Mouse (Mus musculus) lung, embryonic 15.5 days (tissue): ENCODE results near the gene Bcat1. TPM values are rescaled to one million over a fixed set of nuclear protein-coding genes. Genes with fewer than 3 reads are reported as not detected.
"Not testable (repeated sequence)": the region's sequence is repeated elsewhere in the genome, so short reads cannot be mapped to it uniquely, and the experiment has no call there.

Experiments
- ATAC-seq: fragments of 200-750 bp; cut with Nextera tagmentation; 2 replicates; pipeline ENCODE4 v1.8.0; 2017; ENCODE audit warnings: moderate number of reproducible peaks, borderline replicate concordance; ENCODE audit not compliant: low FRiP score, low TSS enrichment; ENCODE audit errors: extremely low read depth
- H3K27ac ChIP-seq: fragments of 300-500 bp; sonication (generic); 2 replicates; pipeline ENCODE4 v1.5.1; 2015; ENCODE audit warnings: moderate library complexity, mild to moderate bottlenecking, inconsistent platforms
- H3K27me3 ChIP-seq: fragments of 300-500 bp; sonication (generic); 2 replicates; pipeline ENCODE4 v1.6.1; 2015; ENCODE audit warnings: inconsistent platforms
- H3K36me3 ChIP-seq: fragments of 300-500 bp; sonication (generic); 2 replicates; pipeline ENCODE4 v1.6.1; 2015; ENCODE audit warnings: inconsistent platforms
- H3K4me1 ChIP-seq: fragments of 300-500 bp; sonication (generic); 2 replicates; pipeline ENCODE4 v1.6.1; 2015; ENCODE audit warnings: inconsistent platforms
- H3K4me2 ChIP-seq: fragments of 300-500 bp; sonication (generic); 2 replicates; pipeline ENCODE4 v1.6.1; 2015; ENCODE audit warnings: inconsistent platforms, mild to moderate bottlenecking, moderate library complexity
- H3K4me3 ChIP-seq: fragments of 300-500 bp; sonication (generic); 2 replicates; pipeline ENCODE4 v1.5.1; 2015; ENCODE audit warnings: mild to moderate bottlenecking, inconsistent platforms
- H3K9ac ChIP-seq: fragments of 300-500 bp; sonication (generic); 2 replicates; pipeline ENCODE4 v1.6.1; 2015; ENCODE audit warnings: inconsistent platforms
- H3K9me3 ChIP-seq: fragments of 300-500 bp; sonication (generic); 2 replicates; pipeline ENCODE4 v1.6.1; 2016; ENCODE audit warnings: inconsistent platforms
- WGBS: fragments of 180-500 bp; shearing (Covaris S2); methylation state at CpG from one replicate; pipeline ENCODE4 v1.1.7; 2015; 5-methylcytosine and 5-hydroxymethylcytosine counted together
- polyA plus RNA-seq: library from polyadenylated mRNA; unstranded; fragments of >200 nt; fragmentation: Nextera tagmentation; extraction: Ambion mirVana; gene quantifications from 2 replicates; pipeline ENCODE4 v1.2.1, GENCODE M21; 2015

The Bcat1 gene
- polyA plus RNA-seq, 1 experiment from 2014 or later = 7.5 TPM

- Histone ChIP-seq H3K27ac (peak within 1 kb of the TSS; percentile 48; the same call in 1 of the 2 replicates), H3K4me1 (peaks cover 8% of the 10 kb centered on the region), H3K4me3 (no peak within 1 kb of the TSS), H3K9me3 (no peaks in the 10 kb centered on the region), H3K4me2 (no peak within 1 kb of the TSS), H3K36me3 (no peaks in the 10 kb centered on the region), H3K27me3 (no peaks in the 10 kb centered on the region), H3K9ac (no peak within 1 kb of the TSS)
- 69% methylated on average over 6 of the region's 6 CpGs for WGBS
- ATAC-seq = no peak
These were observed 39.6 kb upstream of the Bcat1 start, which contains the start of gene Lrmp for GRCm38 (mm10) chr6:145115476-145116097. Gene Lrmp (plus strand): TSS chr6:145115653.

- H3K4me2 ChIP-seq = no peak overlapping the region
- 61% methylated on average over 2 of the region's 2 CpGs for WGBS
- no peaks in the 10 kb centered on the region for H3K9me3 ChIP-seq
- no peaks in the 10 kb centered on the region for H3K27me3 ChIP-seq
- no peak overlapping the region for H3K9ac ChIP-seq
- no peak for ATAC-seq
- H3K4me1 ChIP-seq = peaks cover 8% of the 10 kb centered on the region
- H3K27ac ChIP-seq = no peak overlapping the region
- no peak overlapping the region for H3K4me3 ChIP-seq
- no peaks in the 10 kb centered on the region for H3K36me3 ChIP-seq
These were observed 38.6 kb upstream of the Bcat1 start for GRCm38 (mm10) chr6:145114561-145114960.

GRCm38 (mm10) chr6:145112865-145113264 lies 36.9 kb upstream of the Bcat1 start:
- H3K9ac ChIP-seq = no peak overlapping the region
- H3K4me3 ChIP-seq = no peak overlapping the region
- H3K36me3 ChIP-seq = no peaks in the 10 kb centered on the region
- no peak overlapping the region for H3K27ac ChIP-seq
- peaks cover 8% of the 10 kb centered on the region for H3K4me1 ChIP-seq
- no peaks in the 10 kb centered on the region for H3K27me3 ChIP-seq
- no peaks in the 10 kb centered on the region for H3K9me3 ChIP-seq
- WGBS = 47% methylated on average over 6 of the region's 6 CpGs
- no peak for ATAC-seq
- no peak overlapping the region for H3K4me2 ChIP-seq

- Histone ChIP-seq H3K36me3 (no peaks in the 10 kb centered on the region), H3K4me3 (no peak overlapping the region), H3K27me3 (no peaks in the 10 kb centered on the region), H3K9me3 (no peaks in the 10 kb centered on the region), H3K4me1 (no peaks in the 10 kb centered on the region), H3K27ac (no peak overlapping the region), H3K9ac (no peak overlapping the region), H3K4me2 (no peak overlapping the region)
- 98% methylated on average over 4 of the region's 4 CpGs for WGBS
- no peak for ATAC-seq
These were observed 34.8 kb upstream of the Bcat1 start for GRCm38 (mm10) chr6:145110786-145111185.

- no peak overlapping the region for H3K4me3 ChIP-seq
- no peak for ATAC-seq
- H3K9ac ChIP-seq = no peak overlapping the region
- no peak overlapping the region for H3K4me2 ChIP-seq
- no peaks in the 10 kb centered on the region for H3K27me3 ChIP-seq
- no peak overlapping the region for H3K27ac ChIP-seq
- H3K4me1 ChIP-seq = 0 out of 2 replicates have a peak, but pooled peaks cover 4% of the 10 kb centered on the region
- WGBS = 82% methylated on average over 5 of the region's 6 CpGs
- no peaks in the 10 kb centered on the region for H3K9me3 ChIP-seq
- no peaks in the 10 kb centered on the region for H3K36me3 ChIP-seq
These were observed 30.3 kb upstream of the Bcat1 start for GRCm38 (mm10) chr6:145106163-145106842.

GRCm38 (mm10) chr6:145105439-145105838 lies 29.5 kb upstream of the Bcat1 start:
- Histone ChIP-seq H3K9me3 (no peaks in the 10 kb centered on the region), H3K4me2 (no peak overlapping the region), H3K4me3 (no peak overlapping the region), H3K9ac (no peak overlapping the region), H3K27ac (no peak overlapping the region), H3K4me1 (0 out of 2 replicates have a peak, but pooled peaks cover 4% of the 10 kb centered on the region), H3K36me3 (no peaks in the 10 kb centered on the region), H3K27me3 (no peaks in the 10 kb centered on the region)
- WGBS = 94% methylated on average over 10 of the region's 10 CpGs
- ATAC-seq = no peak

- no peak overlapping the region for H3K9ac ChIP-seq
- 0 out of 2 replicates have a peak, but pooled peaks cover 4% of the 10 kb centered on the region for H3K4me1 ChIP-seq
- H3K36me3 ChIP-seq = no peaks in the 10 kb centered on the region
- H3K9me3 ChIP-seq = no peaks in the 10 kb centered on the region
- ATAC-seq = no peak
- H3K27ac ChIP-seq = no peak overlapping the region
- 53% methylated on average over 10 of the region's 10 CpGs for WGBS
- no peak overlapping the region for H3K4me3 ChIP-seq
- H3K4me2 ChIP-seq = no peak overlapping the region
- no peaks in the 10 kb centered on the region for H3K27me3 ChIP-seq
These were observed 28.4 kb upstream of the Bcat1 start for GRCm38 (mm10) chr6:145104241-145104939.

- H3K9ac ChIP-seq = no peak overlapping the region
- no peak overlapping the region for H3K4me3 ChIP-seq
- no peak overlapping the region for H3K27ac ChIP-seq
- ATAC-seq = no peak
- H3K4me2 ChIP-seq = no peak overlapping the region
- H3K36me3 ChIP-seq = no peaks in the 10 kb centered on the region
- no peaks in the 10 kb centered on the region for H3K9me3 ChIP-seq
- H3K27me3 ChIP-seq = no peaks in the 10 kb centered on the region
- H3K4me1 ChIP-seq = 0 out of 2 replicates have a peak, but pooled peaks cover 4% of the 10 kb centered on the region
- 53% methylated on average over 9 of the region's 9 CpGs for WGBS
These were observed 24.9 kb upstream of the Bcat1 start for GRCm38 (mm10) chr6:145100923-145101322.

- 72% methylated on average over 4 of the region's 4 CpGs for WGBS
- Histone ChIP-seq H3K4me3 (no peak overlapping the region), H3K4me1 (no peaks in the 10 kb centered on the region), H3K4me2 (no peak overlapping the region), H3K27ac (no peak overlapping the region), H3K9ac (no peak overlapping the region), H3K27me3 (no peaks in the 10 kb centered on the region), H3K9me3 (no peaks in the 10 kb centered on the region), H3K36me3 (no peaks in the 10 kb centered on the region)
- ATAC-seq = no peak
These were observed 18.4 kb upstream of the Bcat1 start for GRCm38 (mm10) chr6:145094431-145094830.

- not testable (repeated sequence) for H3K27me3 ChIP-seq, H3K4me1 ChIP-seq, H3K27ac ChIP-seq, H3K9me3 ChIP-seq, ATAC-seq, H3K4me2 ChIP-seq, H3K36me3 ChIP-seq, H3K4me3 ChIP-seq, H3K9ac ChIP-seq
- WGBS = 51% methylated on average over 7 of the region's 7 CpGs
These were observed 17.1 kb upstream of the Bcat1 start for GRCm38 (mm10) chr6:145093038-145093622.

- Histone ChIP-seq H3K27me3 (no peaks in the 10 kb centered on the region), H3K27ac (no peak overlapping the region), H3K9me3 (no peaks in the 10 kb centered on the region), H3K9ac (no peak overlapping the region), H3K36me3 (no peaks in the 10 kb centered on the region), H3K4me2 (no peak overlapping the region), H3K4me3 (no peak overlapping the region), H3K4me1 (no peaks in the 10 kb centered on the region)
- no peak for ATAC-seq
- WGBS = 74% methylated on average over 7 of the region's 7 CpGs
These were observed 16.0 kb upstream of the Bcat1 start for GRCm38 (mm10) chr6:145091998-145092397.

GRCm38 (mm10) chr6:145090928-145091327 lies 14.9 kb upstream of the Bcat1 start:
- no peak for ATAC-seq
- H3K27ac ChIP-seq = no peak overlapping the region

More at GRCm38 (mm10) chr6:145090928-145091327, 14.9 kb upstream of the Bcat1 start:
- 65% methylated on average over 5 of the region's 5 CpGs for WGBS
- Histone ChIP-seq H3K9me3 (no peaks in the 10 kb centered on the region), H3K36me3 (no peaks in the 10 kb centered on the region), H3K4me1 (no peaks in the 10 kb centered on the region), H3K9ac (no peak overlapping the region), H3K4me3 (no peak overlapping the region), H3K4me2 (no peak overlapping the region), H3K27me3 (no peaks in the 10 kb centered on the region)
